Mouse (Mus musculus) spleen, embryonic (tissue): ENCODE data around the gene Casr.

Experiments used
- CTCF ChIA-PET: fragments of 350-600 bp; sonication (Branson Sonifier 250); formaldehyde crosslinking; loops from one replicate; lab custom pipeline; 2022; lab: Charles Lee

Gene Casr

DNA sequence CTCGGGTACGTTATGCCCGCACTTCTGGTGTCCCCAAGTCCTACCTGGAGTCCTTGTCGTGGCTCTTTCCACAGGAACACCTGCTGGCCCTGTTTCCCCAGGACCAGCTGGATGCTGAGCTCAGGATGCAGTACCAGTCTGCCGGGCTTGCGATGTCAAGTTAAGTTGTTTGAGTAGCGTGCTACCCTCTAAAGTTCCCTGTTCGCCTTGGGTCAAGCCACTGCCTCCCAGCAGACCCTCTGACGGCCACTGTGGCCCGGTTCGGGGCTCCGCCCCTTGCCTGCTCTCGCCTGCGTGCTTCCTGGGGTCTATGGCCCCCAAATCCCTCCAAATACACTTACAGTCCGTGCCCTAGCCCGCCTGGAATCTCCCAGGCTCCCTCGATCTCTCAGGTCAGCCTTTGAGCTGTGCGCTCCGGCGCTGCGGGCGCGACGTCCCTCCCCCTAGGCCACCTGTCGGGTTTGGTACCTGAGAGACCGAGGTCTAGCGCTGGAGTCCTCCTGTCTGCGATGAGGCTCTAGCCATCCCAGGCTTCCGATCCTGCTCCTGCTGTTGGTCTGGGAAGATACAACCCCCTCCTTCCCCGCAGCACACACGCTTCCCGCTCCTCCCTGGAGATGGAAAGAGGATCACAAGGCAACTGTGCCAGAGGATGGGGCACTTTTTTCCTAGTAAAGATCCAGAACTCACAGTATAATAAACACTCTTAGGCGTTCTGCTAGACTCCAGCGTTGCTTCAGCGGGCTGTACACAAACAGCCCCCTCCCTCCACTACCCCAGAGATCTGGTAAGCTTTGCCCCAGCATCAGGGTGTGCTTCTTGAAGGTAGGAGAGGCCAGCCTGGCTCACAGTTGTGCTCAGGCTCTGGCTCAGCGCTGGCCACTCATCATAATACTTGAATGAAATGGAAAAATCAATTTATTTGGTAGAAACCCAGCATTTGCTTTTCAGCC is at the start of gene Casr:
TSS of gene Casr (minus strand) at position 756 of the 953 bp plus-strand sequence.
- CTCF ChIA-PET, result interaction anchor here (0.7 kb wide), 1 partner anchor 101 kb away, joined by 3 read pairs; no protein-coding TSS in a partner anchor

DNA sequence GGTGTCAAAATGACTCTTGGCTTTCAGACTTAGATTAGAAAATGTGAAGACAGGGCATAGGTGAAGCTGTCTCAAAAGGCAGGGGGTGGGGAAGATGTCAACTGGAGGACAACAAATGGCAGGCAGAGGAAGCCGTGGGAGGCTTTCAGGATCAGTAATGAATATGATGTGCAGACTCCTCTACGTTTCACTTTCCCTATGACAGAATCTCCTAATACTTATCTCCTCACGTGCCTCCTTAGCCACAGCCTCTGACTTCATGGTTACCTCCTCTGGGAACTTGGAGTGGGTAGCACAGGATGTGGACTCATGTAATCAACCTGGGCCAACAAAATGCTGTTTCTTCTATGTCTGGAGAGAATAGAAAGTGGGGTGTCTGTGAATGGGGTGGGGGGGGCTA is 40.7 kb upstream of the Casr start:
- CTCF ChIA-PET, result interaction anchor here (1.3 kb wide), 1 partner anchor 36 kb away, joined by 3 read pairs; no protein-coding TSS in a partner anchor

DNA sequence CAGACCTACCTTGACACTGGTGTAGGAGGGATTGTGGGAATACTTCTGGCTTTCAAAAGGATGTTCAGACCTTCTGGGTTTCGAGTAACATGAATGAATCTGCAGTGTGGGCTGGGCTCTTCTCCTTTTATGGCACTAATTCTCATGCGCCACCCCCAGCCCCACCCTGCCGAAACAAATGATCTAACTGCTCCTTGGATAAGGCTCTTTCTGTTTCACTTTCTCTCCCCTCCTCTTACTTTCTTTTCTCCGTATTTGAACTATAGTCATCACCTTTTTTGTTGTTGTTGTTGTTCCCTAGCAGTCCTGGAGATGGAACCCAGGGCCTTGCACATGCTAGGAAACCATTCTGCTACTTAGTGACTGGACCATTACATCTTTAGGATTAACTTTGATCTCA is 36.3 kb upstream of the Casr start:
- CTCF ChIA-PET, result interaction anchor here (0.7 kb wide), 1 partner anchor 24 kb away, joined by 5 read pairs; no protein-coding TSS in a partner anchor

DNA sequence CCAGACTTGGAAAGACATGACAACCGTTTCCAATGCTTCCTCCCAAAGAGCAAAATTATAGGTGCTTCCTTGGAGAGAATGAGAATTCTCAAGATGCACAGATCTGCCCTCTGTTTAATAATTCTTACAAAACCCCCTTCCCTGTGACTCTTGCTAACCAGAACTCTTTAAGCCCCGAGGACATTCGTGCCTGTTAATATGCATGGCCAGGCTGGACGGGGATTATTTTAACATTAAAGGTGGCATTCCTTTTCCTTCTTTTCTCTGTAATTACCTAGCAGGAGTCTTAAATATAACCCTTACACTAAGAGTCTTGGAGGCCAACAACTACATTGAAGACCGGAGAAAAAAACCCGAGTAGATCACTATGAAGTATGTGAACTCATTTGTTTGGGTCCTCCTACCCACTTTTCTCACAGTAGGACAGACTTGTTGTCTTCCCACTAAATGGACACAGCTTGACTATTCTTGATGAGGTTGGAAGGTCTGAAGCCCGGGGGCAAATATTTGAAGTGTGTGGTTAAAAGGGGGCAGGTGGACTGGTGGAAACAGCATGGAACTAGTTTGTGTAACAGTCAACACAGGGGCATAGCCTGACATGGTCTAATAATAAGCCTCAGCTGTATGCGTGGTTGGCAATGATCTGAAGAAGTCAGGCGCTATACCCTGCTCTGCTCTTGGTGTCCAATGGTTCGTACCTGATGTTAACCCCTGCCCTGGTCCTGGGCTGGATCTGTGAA is 34.9 kb upstream of the Casr start:
- CTCF ChIA-PET, result no interaction called here

DNA sequence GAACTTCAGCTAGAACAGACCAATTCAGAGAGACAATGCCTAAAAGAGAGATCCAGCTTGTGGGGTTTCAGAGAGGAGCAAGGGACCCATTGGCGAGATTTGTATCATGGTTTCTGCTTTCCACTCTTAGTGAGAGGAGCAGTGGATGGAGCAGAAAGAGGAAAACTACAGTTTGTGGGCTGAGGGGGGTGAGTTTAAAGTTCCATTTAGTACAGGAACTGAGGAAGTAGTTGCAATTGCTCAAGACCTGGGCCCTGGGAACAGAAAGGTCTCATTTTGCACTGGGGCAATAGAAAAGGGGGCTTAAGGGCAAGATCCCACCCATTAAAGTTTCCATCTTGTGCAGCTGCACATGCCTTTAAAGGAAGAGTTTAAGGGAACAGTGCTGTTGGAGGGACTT is 28.0 kb upstream of the Casr start:
- CTCF ChIA-PET, result no interaction called here

DNA sequence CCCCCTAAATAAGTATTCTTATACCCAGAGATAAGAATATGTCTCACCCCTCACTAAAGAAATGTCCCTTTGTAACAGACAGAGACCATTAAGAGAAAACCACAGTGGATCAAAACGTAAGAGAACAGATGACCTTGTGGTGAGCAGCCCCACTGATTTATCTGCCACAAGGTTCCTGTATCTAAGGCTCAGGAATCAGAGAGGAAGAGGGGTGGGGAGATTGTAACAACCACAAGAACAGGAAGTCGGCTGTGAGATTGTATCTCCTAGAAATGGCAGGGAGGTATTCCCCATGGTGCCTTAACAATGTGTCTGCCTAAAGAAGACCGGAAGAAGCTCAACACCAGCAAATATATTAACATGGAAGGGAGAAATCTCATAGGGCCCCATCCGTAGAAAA is 26.0 kb upstream of the Casr start:
- CTCF ChIA-PET, result no interaction called here

DNA sequence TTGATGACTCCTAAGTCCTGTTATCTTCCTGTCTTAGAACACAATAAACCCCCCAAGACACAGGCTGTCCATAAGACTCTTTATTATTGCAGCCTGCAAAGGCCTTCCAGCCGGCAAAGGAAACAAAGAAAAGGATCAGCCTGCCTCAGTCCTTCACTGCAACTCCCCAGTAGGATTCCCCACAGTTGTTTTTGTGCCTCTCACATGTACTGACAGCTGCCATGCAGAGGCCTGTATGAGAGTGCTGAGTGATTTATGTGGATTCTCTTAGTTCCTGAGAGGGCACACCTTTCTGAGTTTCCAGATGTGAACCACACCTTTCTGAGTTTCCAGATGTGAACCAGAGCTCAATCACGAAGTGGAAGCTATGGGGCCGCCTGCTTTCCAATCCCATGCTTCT is 20.1 kb upstream of the Casr start:
- CTCF ChIA-PET, result no interaction called here

DNA sequence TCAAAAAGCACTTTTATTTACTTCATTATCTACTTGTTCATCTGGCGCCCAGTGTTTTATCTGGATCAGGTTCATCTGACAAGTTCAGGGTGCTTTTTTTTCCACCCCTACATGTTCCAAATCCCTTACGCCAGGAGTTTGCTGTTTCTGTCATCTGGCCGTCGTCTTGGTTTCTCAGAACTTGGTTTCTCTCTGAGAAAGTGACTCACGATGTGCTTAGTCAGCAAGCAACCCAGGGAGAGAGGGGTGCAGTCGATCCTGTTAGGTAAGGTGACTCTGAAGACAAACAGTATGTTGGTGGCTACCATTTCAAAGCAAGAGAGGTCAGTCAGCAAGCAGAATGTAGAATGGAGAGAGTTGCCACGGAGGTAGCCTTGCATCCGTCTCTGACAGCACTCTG is 10.0 kb upstream of the Casr start:
- CTCF ChIA-PET, result no interaction called here

DNA sequence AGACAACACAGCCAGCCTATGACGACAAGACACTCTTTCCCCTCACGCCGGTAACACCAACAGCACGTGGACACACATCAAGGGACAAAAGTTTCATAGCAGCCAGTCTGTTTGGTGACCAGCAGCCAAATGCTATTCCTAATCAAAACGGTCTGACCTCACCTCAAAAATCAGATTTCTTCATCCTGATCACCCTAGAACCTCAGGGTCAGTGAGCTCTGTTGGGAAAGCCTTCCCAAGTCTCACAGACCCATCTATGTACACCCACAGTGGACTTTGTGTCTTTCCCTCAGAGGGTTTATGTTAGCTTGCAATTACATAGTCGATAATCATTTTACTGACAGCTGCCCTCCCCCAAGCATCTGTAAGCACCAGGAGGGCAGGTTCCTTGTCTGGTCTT is 2.4 kb downstream of the Casr start:
- CTCF ChIA-PET, result no interaction called here

DNA sequence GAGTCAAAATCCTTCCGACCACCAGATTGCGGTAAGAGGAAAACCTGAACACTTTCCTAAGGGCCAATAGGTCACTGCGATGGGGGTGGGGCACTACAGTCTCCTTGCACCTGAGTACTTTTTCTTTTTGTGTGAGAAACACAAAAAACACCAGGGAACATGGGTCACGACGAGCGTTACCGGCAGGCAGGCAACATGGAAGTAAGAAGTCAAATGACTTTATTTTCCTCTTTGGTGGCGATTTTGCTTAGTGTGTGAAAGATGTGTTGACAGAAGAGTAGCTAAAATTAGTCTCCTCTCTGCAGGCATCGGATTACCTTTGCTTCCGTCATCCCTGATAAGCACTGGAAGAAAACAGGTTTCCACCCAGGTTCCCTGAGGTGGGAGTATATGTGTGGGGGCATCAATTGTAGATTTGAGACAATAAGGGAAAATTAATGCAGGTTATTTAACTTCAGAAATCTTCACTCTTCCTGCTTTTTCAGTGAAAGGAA is 6.2 kb downstream of the Casr start:
- CTCF ChIA-PET, result no interaction called here

DNA sequence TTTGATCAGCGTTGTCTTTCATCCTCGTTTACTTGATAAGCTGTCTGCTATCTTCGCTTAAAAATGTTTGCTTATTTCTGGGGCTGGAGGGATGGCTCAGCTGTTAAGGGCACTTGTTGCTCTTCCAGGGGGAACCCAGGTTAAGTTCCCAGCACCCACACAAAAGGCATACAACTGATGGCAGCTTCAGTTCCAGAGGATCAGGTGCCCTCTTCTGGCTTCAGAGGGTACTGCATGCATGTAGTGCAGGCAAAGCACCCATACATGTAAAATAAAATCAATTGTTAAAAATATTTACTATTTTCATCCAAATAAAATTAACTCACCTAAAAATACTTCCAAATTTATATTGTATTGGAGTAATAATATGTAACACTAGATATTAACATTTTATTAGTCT is 8.3 kb downstream of the Casr start:
- CTCF ChIA-PET, result interaction anchor here (0.5 kb wide), 1 partner anchor 94 kb away, joined by 6 read pairs; no protein-coding TSS in a partner anchor

DNA sequence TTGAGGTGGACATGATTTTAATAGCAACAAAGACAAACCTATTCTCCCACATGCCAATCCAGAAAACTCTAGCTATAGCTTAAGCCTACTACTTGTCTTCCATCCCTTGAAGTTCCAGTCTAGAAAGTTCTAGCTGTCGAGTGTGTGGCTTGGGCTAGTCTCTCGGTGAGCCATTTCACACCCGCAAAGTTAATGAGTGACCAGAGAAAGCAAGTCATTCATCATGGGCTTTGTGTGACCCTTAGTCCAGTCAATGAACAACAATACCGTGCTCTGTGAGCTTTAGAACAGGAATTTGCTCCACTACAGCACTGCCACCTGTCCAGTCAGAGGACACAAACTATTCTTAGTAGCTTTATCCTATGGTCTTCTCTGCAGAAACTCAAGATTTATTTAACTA is 16.6 kb downstream of the Casr start:
- CTCF ChIA-PET, result interaction anchor here (0.6 kb wide), 1 partner anchor 33 kb away, joined by 3 read pairs; no protein-coding TSS in a partner anchor

DNA sequence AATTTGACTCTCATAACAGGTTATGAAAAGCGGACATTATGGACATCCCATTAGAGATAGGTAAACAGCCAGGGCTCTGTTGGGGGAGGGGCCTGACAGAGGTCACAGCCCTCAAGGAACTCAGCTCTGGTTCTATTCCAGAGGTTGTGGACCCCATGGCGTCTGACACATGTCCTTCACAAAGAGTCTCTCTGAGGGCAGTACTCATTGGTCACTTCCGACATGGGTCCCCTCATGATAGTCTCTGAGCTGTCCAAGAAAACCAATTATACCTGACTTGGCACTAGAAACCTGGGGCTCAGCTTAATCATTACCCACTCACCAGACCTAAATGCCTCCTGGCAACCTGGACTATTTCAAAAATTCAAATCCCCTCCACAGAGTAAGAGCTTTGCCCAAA is 18.9 kb downstream of the Casr start:
- CTCF ChIA-PET, result no interaction called here

DNA sequence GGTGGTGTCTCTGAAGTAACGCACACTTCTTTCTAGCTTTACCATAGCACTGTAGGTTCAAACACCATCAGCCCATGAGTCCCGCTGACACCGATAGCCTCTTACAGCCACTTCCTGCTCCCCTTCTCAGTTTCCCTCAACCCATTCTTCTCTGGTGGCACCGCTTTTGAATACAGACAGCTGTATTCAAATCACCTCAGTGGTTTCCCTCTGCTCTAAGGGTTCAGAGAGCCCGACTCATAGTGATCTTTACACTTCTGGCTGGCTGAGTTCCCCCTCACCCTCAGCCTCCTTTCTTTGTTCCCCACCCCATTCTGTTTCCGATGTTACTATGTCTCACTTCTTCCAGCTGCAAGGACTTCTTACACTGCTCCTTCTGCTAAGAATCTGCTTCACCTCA is 21.1 kb downstream of the Casr start:
- CTCF ChIA-PET, result no interaction called here

DNA sequence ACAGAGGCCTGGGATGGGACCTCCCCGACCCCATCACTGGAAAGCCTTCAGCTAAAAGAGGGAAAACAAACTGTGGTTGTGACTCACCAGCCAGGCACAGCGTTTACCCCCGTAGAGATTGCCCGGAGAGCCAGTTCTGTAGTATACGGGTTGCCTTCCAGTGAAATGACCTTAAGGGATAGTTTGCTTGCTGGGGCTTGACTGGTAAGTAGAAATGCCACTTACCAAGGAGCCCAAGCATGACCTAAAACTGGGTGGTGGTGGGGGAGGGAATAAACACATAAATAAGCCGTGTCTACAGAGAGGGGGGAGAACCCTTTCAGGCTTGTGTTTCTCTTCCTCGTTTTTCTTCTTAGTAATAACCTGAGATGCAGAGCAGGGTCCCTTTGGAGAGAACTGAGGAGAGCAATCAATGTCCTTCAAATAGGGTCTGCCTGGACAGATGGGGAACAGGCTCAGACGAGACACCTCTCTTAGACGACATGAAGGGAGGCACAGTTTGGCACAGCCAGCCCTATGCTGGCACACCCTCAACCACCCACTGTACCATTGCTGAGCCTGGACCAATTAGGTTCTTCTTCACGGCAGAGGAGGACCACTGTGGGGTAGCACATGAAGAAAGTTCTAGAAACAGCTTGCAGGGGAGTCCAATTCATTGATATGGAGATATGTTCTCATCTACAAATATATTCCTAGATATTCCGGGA is 28.8 kb downstream of the Casr start:
- CTCF ChIA-PET, result interaction anchor here (0.7 kb wide), 1 partner anchor 61 kb away, joined by 4 read pairs; no protein-coding TSS in a partner anchor

DNA sequence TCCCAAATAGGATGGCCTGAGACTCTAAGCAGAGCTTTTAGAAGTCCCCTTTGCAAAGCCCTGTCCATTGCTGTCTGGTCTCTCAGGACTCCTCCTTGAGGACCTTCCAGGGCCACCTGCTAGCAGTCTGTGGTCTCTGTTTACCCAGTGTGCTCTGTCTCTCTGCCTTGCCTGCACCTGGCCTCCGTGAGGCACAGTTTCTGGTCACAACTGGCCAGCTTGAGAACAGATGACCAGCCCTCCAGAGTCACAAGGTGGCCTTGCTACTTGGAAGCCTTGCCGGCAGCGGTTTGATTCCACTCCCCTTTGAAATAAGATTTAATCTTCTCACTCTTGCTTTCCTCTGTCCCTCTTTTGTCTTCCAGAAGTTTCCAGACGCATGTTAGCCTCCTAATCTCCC is 29.9 kb downstream of the Casr start:
- CTCF ChIA-PET, result interaction anchor here (0.6 kb wide), 1 partner anchor 22 kb away, joined by 10 read pairs; no protein-coding TSS in a partner anchor

DNA sequence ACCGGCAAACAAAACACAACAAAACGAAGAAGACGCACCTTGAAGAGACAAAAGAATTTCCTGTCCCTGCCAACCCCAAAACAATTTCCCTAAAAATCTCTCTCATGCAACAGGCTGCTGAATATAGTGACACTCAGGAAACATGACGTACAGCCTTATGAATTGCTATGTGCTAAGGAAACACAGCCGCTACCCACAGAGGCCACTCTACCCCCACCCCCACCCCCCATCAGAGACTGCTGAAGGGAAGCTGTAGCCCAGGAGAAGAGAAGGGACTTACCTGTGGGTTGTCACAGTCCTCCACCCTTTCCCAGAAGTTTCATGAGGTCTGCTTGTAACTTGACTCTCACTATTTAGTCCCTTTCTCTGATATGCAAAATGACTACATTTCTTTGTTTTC is 30.3 kb downstream of the Casr start:
- CTCF ChIA-PET, result interaction anchor here (0.6 kb wide), 1 partner anchor 21 kb away, joined by 10 read pairs; no protein-coding TSS in a partner anchor

DNA sequence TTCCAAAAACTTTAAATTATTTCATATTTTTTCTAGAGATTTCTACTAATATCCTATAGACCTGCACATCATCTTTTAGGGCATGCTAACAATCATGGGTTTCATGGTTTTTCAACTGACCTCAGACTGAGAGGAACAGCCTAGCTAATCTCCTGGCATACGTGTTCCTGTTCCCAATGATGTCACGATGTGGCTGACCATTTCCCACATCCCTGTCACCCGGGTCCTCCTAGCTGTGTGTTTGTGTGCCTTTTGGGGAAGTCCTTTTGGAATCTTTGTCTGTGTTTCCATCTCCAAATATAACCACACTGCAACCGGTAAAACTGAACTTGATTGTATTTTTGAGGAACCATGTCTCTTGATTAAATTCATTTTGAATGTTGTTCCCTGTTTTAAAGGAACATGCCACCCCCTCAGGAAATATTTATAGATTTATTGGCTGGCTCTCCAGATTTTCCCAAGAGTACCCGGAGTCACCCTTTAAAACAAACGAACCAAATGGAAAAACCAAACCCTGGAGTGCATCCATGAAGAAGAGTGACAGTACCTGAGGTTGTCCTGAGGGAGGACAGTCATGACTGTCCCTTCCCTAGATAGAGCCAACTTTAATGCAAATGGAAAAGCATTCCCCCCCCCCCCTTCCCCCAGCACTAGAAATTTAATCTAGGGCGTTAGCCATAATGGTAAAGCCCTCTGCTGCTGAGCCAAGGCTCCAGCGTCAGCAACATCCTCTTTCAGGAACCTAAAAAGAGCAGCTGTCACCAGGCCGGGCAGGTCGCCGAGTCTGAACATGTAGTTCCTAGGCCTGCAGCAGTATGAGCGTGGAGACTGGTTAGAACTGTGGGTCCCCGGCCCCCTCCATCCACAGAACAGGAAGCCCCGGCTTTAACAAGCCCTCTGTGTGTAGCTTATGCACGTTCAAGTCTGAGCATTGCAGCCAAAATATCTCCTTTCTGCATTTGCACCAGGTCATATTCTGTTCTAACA is 31.1 kb downstream of the Casr start:
- CTCF ChIA-PET, result no interaction called here

DNA sequence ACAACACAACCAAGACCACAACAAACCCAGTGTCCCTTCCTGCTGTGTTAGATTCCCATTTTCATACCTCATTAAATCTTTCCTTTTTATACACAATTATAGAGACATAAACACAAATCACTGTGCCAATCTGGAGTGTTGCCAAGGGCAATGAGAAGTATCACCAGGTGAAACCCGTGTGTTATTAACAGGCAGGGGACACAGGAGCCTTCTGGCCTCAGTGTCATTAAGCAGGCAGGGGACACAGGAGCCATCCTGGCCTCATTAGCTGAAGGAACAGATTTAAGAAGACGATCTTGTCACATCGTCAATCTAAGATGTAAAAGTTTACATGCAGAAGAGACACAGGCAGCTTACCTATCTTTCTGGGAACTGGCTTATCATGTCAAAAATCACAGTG is 33.1 kb downstream of the Casr start:
- CTCF ChIA-PET, result no interaction called here
